Mouse (Mus musculus) forebrain, embryonic 11.5 days (tissue): Measurements from ENCODE around the gene Gtdc1. TPM values are rescaled to one million over a fixed set of nuclear protein-coding genes. Genes with fewer than 3 reads are reported as not detected.

ENCODE experiments used
- ATAC-seq: fragments of 200-750 bp; cut with Nextera tagmentation; replicated peaks from 2 replicates; pipeline ENCODE4 v1.8.0; 2017; ENCODE audit warnings: moderate TSS enrichment; ENCODE audit not compliant: low FRiP score
- DNase-seq: peaks from one replicate; pipeline ENCODE4 v3.0.0-alpha.2; 2017; ENCODE audit warnings: low spot score
- H3K27ac ChIP-seq: fragments of 300-500 bp; sonication (generic); 2 replicates; pipeline ENCODE4 v1.5.1; 2014; ENCODE audit warnings: low read depth, low read length
- H3K27me3 ChIP-seq: fragments of 300-500 bp; sonication (generic); 2 replicates; pipeline ENCODE4 v1.6.1; 2014; ENCODE audit warnings: mild to moderate bottlenecking, low read length, mixed read lengths; ENCODE audit not compliant: control insufficient read depth, insufficient read depth
- H3K36me3 ChIP-seq: fragments of 300-500 bp; sonication (generic); 2 replicates; pipeline ENCODE4 v1.6.1; 2014; ENCODE audit warnings: mild to moderate bottlenecking, low read length, moderate library complexity, mixed read lengths; ENCODE audit not compliant: control insufficient read depth, insufficient read depth
- H3K4me1 ChIP-seq: fragments of 300-500 bp; sonication (generic); replicated peaks from 2 replicates; pipeline ENCODE4 v1.6.1; 2014; ENCODE audit warnings: low read length, mixed read lengths; ENCODE audit not compliant: control insufficient read depth, insufficient read depth
- H3K4me2 ChIP-seq: fragments of 300-500 bp; sonication (generic); 2 replicates; pipeline ENCODE4 v1.6.1; 2014; ENCODE audit warnings: low read depth, mild to moderate bottlenecking, low read length, moderate library complexity, mixed read lengths; ENCODE audit not compliant: severe bottlenecking
- H3K4me3 ChIP-seq: fragments of 300-500 bp; sonication (generic); 2 replicates; pipeline ENCODE4 v1.5.1; 2014; ENCODE audit warnings: low read depth, low read length
- H3K9ac ChIP-seq: fragments of 300-500 bp; sonication (generic); 2 replicates; pipeline ENCODE4 v1.6.1; 2014; ENCODE audit warnings: low read length
- H3K9me3 ChIP-seq: fragments of 300-500 bp; sonication (generic); 2 replicates; pipeline ENCODE4 v1.6.1; 2016; ENCODE audit warnings: low read length, mixed read lengths; ENCODE audit not compliant: control insufficient read depth
- WGBS: fragments of 180-500 bp; shearing (Covaris S2); extraction: QIAGEN DNeasy Blood & Tissue Kit; methylation state at CpG from one replicate; pipeline ENCODE4 v1.1.7; 2014; 5-methylcytosine and 5-hydroxymethylcytosine counted together
- polyA plus RNA-seq: library from polyadenylated mRNA; unstranded; fragments of >200 nt; fragmentation: Nextera tagmentation; extraction: Ambion mirVana; gene quantifications from 2 replicates; pipeline ENCODE4 v1.2.1, GENCODE M21; 2014

Gene Gtdc1
- polyA plus RNA-seq, 1 experiment from 2014 or later, result 15.9 TPM

GRCm38 (mm10) chr2:44557669-44558281, 369.7 kb downstream of the Gtdc1 start:
- H3K4me1 ChIP-seq, result peaks cover 5% of the 10 kb centered on the region; the same call in 1 of the 2 replicates
- no peak overlapping the region for H3K27ac ChIP-seq
- H3K27me3 ChIP-seq, result peaks cover 4% of the 10 kb centered on the region; the same call in 1 of the 2 replicates
- DNase-seq (no peak), ATAC-seq (0 out of 2 replicates have a peak, but pooled peaks have one; percentile 17)
- no peak overlapping the region for H3K4me3 ChIP-seq
- no peaks in the 10 kb centered on the region for H3K36me3 ChIP-seq
- H3K4me2 ChIP-seq, result no peak overlapping the region
- H3K9me3 ChIP-seq, result no peaks in the 10 kb centered on the region
- H3K9ac ChIP-seq, result no peak overlapping the region
- 38% methylated on average over 12 of the region's 12 CpGs for WGBS

GRCm38 (mm10) chr2:44556861-44557592, 370.4 kb downstream of the Gtdc1 start:
- Histone ChIP-seq H3K4me2 (peak overlapping the region; percentile 98), H3K36me3 (no peaks in the 10 kb centered on the region), H3K27me3 (peaks cover 4% of the 10 kb centered on the region; the same call in 1 of the 2 replicates), H3K27ac (no peak overlapping the region), H3K4me1 (peaks cover 5% of the 10 kb centered on the region; the same call in 1 of the 2 replicates), H3K4me3 (peak overlapping the region; percentile 45), H3K9me3 (no peaks in the 10 kb centered on the region), H3K9ac (peak overlapping the region; percentile 67)
- ATAC-seq, result peak; percentile 79
- WGBS, result under 1% methylated on average over 42 of the region's 42 CpGs
- DNase-seq, result peak; percentile 76

GRCm38 (mm10) chr2:44554716-44555115, 372.7 kb downstream of the Gtdc1 start:
- H3K9ac ChIP-seq, result no peak overlapping the region
- no peak overlapping the region for H3K27ac ChIP-seq
- no peaks in the 10 kb centered on the region for H3K9me3 ChIP-seq
- peaks cover 4% of the 10 kb centered on the region; the same call in 1 of the 2 replicates for H3K27me3 ChIP-seq
- WGBS, result 91% methylated on average over 3 of the region's 3 CpGs
- DNase-seq, result no peak
- H3K36me3 ChIP-seq, result no peaks in the 10 kb centered on the region
- no peak for ATAC-seq
- H3K4me2 ChIP-seq, result no peak overlapping the region
- no peak overlapping the region for H3K4me3 ChIP-seq
- H3K4me1 ChIP-seq, result peaks cover 5% of the 10 kb centered on the region; the same call in 1 of the 2 replicates

- Histone ChIP-seq H3K27me3 (no peaks in the 10 kb centered on the region), H3K4me1 (no peaks in the 10 kb centered on the region), H3K9me3 (no peaks in the 10 kb centered on the region), H3K4me3 (no peak overlapping the region), H3K27ac (no peak overlapping the region), H3K36me3 (no peaks in the 10 kb centered on the region), H3K4me2 (no peak overlapping the region), H3K9ac (no peak overlapping the region)
- DNase-seq (no peak), ATAC-seq (no peak)
- WGBS, result 91% methylated on average over 6 of the region's 6 CpGs
Measured at GRCm38 (mm10) chr2:44549311-44549710, 378.1 kb downstream of the Gtdc1 start.

- H3K27me3 ChIP-seq, result no peaks in the 10 kb centered on the region
- ATAC-seq (no peak), DNase-seq (no peak)
- no peak overlapping the region for H3K4me3 ChIP-seq
- H3K4me2 ChIP-seq, result no peak overlapping the region
- H3K4me1 ChIP-seq, result no peaks in the 10 kb centered on the region; the same call in 1 of the 2 replicates
- H3K36me3 ChIP-seq, result no peaks in the 10 kb centered on the region
- H3K27ac ChIP-seq, result no peak overlapping the region
- H3K9me3 ChIP-seq, result no peaks in the 10 kb centered on the region
- H3K9ac ChIP-seq, result no peak overlapping the region
Measured at GRCm38 (mm10) chr2:44542775-44543174, 384.7 kb downstream of the Gtdc1 start.

- WGBS, result 97% methylated on average over 6 of the region's 6 CpGs
- Histone ChIP-seq H3K9ac (no peak overlapping the region), H3K4me3 (no peak overlapping the region), H3K4me1 (no peaks in the 10 kb centered on the region; the same call in 1 of the 2 replicates), H3K27me3 (no peaks in the 10 kb centered on the region), H3K4me2 (no peak overlapping the region), H3K9me3 (no peaks in the 10 kb centered on the region), H3K36me3 (no peaks in the 10 kb centered on the region), H3K27ac (no peak overlapping the region)
- ATAC-seq, result no peak
- no peak for DNase-seq
Measured at GRCm38 (mm10) chr2:44541726-44542125, 385.7 kb downstream of the Gtdc1 start.

- Histone ChIP-seq H3K27me3 (no peaks in the 10 kb centered on the region), H3K9ac (no peak overlapping the region), H3K4me3 (no peak overlapping the region), H3K9me3 (no peaks in the 10 kb centered on the region), H3K36me3 (no peaks in the 10 kb centered on the region), H3K27ac (no peak overlapping the region), H3K4me1 (no peaks in the 10 kb centered on the region; the same call in 1 of the 2 replicates), H3K4me2 (no peak overlapping the region)
- ATAC-seq (no peak), DNase-seq (no peak)
- WGBS, result 94% methylated on average over 6 of the region's 6 CpGs
Measured at GRCm38 (mm10) chr2:44540881-44541280, 386.6 kb downstream of the Gtdc1 start.

GRCm38 (mm10) chr2:44539121-44539634, 388.3 kb downstream of the Gtdc1 start:
- WGBS, result 73% methylated on average over 5 of the region's 5 CpGs
- H3K4me2 ChIP-seq, result no peak overlapping the region
- DNase-seq, result no peak
- H3K4me1 ChIP-seq, result no peaks in the 10 kb centered on the region; the same call in 1 of the 2 replicates
- H3K9me3 ChIP-seq, result no peaks in the 10 kb centered on the region
- no peak for ATAC-seq
- H3K9ac ChIP-seq, result no peak overlapping the region
- no peak overlapping the region for H3K4me3 ChIP-seq
- H3K36me3 ChIP-seq, result no peaks in the 10 kb centered on the region
- no peak overlapping the region for H3K27ac ChIP-seq
- no peaks in the 10 kb centered on the region for H3K27me3 ChIP-seq
